Mouse (Mus musculus): ENCODE measurements around the gene Dagla.

- no peak for TF ChIP-seq CTCF (IDR thresholded peaks at IDR 0.05; ENCODE audit: low read depth)
- TF ChIP-seq EP300 (IDR thresholded peaks at IDR 0.05; ENCODE audit: low read depth): no peak
Measured at GRCm38 (mm10) chr19:10213796-10214471, 90.7 kb downstream of the Dagla start.

Data from heart, postnatal 0 days (tissue).